Mouse (Mus musculus) T-helper 2 cell (primary cell): ENCODE data around the gene Lif.

Experiments used
- in situ Hi-C: fragments of 300-600 bp; cut with MboI, MseI; formaldehyde crosslinking; loops from one replicate; pipeline ENCODE4 v1.15.1; 2025; ENCODE audit warnings: high pct_unique_total_duplicates

Gene Lif

GRCm38 (mm10) chr11:4256846-4257607 lies at the start of gene Lif:
Lif (plus strand) TSS chr11:4257557.
- in situ Hi-C loops, result loop anchor here (5.0 kb wide), 3 partner anchors 35 to 195 kb away; no protein-coding TSS in a partner anchor

GRCm38 (mm10) chr11:4207655-4208054 lies 49.7 kb upstream of the Lif start:
- in situ Hi-C loops, result no loop called here

- in situ Hi-C loops, result no loop called here
Observed at GRCm38 (mm10) chr11:4209556-4209955, 47.8 kb upstream of the Lif start.

- in situ Hi-C loops, result loop anchor here (5.0 kb wide), 1 partner anchor 33 kb away; no protein-coding TSS in a partner anchor
Observed at GRCm38 (mm10) chr11:4210786-4211185, 46.6 kb upstream of the Lif start.

GRCm38 (mm10) chr11:4213107-4213506 lies 44.2 kb upstream of the Lif start:
- in situ Hi-C loops, result loop anchor here (5.0 kb wide), 1 partner anchor 36 kb away; no protein-coding TSS in a partner anchor

- in situ Hi-C loops, result loop anchor here (5.0 kb wide), 1 partner anchor 37 kb away; no protein-coding TSS in a partner anchor
Observed at GRCm38 (mm10) chr11:4214572-4214971, 42.8 kb upstream of the Lif start.

- in situ Hi-C loops, result no loop called here
Observed at GRCm38 (mm10) chr11:4215061-4215460, 42.3 kb upstream of the Lif start.

GRCm38 (mm10) chr11:4216248-4217000 lies 40.9 kb upstream of the Lif start:
- in situ Hi-C loops, result no loop called here

GRCm38 (mm10) chr11:4217914-4218629 lies 39.3 kb upstream of the Lif start, which contains the start of gene Castor1:
Castor1 (plus strand) TSS chr11:4218225.
- in situ Hi-C loops, result no loop called here

- in situ Hi-C loops, result no loop called here
Observed at GRCm38 (mm10) chr11:4218637-4219036, 38.7 kb upstream of the Lif start.

GRCm38 (mm10) chr11:4219317-4219751 lies 38.0 kb upstream of the Lif start:
- in situ Hi-C loops, result no loop called here

GRCm38 (mm10) chr11:4219908-4220307 lies 37.4 kb upstream of the Lif start:
- in situ Hi-C loops, result loop anchor here (5.0 kb wide), 1 partner anchor 37 kb away; the partner anchor contains the start of gene Lif

GRCm38 (mm10) chr11:4220443-4221400 lies 36.6 kb upstream of the Lif start:
- in situ Hi-C loops, result loop anchor here (5.0 kb wide), 1 partner anchor 37 kb away; the partner anchor contains the start of gene Lif

- in situ Hi-C loops, result loop anchor here (5.0 kb wide), 1 partner anchor 35 kb away; the partner anchor contains the start of gene Lif
Observed at GRCm38 (mm10) chr11:4222046-4222950, 35.1 kb upstream of the Lif start.

GRCm38 (mm10) chr11:4223393-4224188 lies 33.8 kb upstream of the Lif start:
- in situ Hi-C loops, result loop anchor here (5.0 kb wide), 1 partner anchor 34 kb away; the partner anchor contains the start of gene Lif

GRCm38 (mm10) chr11:4224223-4224622 lies 33.1 kb upstream of the Lif start:
- in situ Hi-C loops, result loop anchor here (5.0 kb wide), 1 partner anchor 33 kb away; the partner anchor contains the start of gene Lif

GRCm38 (mm10) chr11:4226569-4227325 lies 30.6 kb upstream of the Lif start:
- in situ Hi-C loops, result no loop called here

- in situ Hi-C loops, result no loop called here
Observed at GRCm38 (mm10) chr11:4228463-4228862, 28.9 kb upstream of the Lif start.
